Mouse (Mus musculus): ENCODE measurements around the gene Stpg4.
A peak's percentile ranks its signal among the peaks of the same experiment; 100 is the strongest.

The Stpg4 gene

DNA sequence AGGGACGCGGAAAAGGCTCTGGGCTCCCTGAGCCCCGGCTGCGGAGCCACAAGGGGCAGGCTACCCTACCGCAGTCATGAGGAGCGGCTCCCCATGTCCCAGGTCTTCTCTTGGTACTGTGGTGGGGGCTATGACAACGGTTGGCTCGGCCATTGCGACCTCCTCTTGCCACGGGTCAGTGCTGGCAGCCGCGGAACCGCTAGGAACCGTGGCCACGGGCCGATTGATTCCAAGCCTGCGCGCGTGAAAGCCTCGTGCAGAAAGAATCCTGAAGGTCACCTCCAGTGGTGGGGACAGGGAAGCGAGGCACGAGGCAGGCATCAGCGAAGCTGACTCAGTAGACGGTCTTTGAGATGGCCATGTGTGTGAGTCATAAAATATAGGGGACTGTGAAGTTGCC lies at the start of gene Stpg4:
TSS of gene Stpg4 (minus strand) at position 231 of the 400 bp plus-strand sequence.
- DNase-seq (ENCODE audit: low read depth) = no peak

DNA sequence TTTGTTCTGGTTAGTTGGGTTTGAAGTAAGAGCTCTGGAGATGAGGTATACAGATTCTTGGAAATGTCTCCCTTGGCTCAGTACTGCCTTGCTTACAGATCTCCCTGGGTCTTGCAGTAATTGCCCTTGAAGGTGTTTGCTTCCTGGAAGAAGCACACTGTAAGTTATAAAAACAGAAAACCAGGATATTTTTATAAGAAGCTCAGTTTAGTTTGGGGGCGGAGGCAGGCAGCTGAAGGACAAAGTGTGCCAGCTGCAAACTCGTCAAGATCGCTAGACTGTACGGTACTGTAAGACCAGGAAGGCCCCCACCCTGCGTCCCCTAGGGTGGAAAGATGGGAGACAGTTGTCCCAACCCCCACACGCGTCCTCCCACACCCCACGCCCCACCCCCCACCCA lies 47.8 kb upstream of the Stpg4 start:
- DNase-seq (ENCODE audit: low read depth) = no peak

DNA sequence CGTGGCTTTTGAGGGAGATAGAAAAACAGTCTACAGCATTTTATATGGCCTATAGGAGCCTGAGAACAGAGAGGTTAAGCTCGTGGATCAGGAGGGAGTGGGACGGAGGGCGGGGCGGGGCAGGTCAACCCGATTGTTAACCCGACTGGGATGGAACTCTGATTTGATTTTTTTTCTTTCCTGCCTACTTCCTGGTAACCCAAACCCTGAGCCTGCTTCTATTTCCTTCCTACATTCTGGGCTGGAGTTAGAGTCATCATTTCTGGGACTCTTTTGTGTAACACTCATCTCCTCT lies 46.9 kb upstream of the Stpg4 start:
- DNase-seq (ENCODE audit: low read depth) = no peak

DNA sequence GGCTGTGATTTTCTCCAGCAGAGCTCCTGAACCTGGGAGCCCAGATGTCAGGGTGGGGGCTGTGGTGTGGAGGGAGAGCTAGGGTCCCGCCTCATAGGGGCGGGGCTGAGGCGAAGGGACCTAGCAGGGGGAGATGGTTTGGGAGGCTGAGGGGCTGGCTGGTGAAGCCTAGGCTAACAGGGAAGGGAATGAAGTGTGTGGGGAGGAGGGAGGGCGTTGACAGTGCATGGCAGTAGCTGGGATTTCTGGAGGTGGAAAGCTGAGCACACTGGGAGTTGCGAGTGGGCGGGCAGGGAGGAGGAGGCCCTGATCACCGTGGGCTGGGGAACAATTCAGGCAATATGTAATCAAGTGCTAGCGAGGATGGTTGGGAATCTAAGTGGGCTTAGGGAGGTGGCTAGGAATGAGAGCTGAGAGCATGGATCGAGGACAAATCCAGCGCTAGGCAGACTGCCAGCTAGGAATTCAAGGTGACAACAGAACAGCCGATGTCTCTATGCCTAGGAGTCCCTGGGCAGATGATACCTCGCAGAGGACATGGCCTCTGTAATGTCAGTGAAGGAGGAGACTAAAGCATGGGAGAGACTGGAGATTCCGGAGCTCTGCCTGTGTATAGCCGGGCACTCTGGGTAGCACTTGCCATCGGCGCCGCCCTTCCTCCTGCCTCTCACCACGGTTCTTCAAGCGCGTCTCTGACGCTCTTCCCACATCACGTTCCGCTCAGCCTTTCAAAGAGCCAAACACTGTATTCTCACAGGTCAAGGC lies 46.4 kb upstream of the Stpg4 start:
- DNase-seq (ENCODE audit: low read depth) = peak; percentile 55

DNA sequence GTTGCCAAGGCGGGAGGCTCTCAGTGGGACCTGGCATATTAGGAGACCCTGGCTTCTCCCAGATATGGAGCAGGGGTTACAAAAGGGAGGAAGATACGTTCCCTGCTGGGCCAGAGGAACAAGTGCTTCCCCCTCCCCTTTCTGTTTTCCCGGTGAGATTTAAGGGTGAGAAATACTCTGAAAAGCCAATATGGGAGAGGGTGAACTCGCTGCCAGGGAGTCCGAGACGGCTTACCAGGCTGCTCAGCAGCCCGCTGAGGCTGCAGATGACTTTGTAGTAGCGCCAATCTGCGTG lies 45.8 kb upstream of the Stpg4 start:
- DNase-seq (ENCODE audit: low read depth) = peak; percentile 24

DNA sequence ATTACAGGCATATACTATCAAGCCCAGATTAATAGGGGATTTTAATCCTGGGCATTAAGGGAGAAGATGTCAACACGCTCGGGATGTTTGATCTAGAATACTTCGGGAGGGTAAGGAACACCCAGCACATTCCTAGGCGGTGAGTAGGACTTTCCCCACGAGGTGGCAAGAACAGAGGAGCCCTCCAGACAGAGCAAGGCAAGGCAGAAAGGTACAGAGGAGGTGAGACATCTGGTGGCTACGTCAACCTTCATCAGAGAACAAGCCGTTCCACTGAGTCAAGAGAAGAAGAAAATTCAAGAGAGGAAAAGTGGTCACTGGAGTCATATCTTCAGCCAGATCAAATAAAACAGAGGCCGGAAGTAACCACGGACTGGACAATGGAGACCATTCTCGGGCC lies 45.3 kb upstream of the Stpg4 start:
- DNase-seq (ENCODE audit: low read depth) = no peak

DNA sequence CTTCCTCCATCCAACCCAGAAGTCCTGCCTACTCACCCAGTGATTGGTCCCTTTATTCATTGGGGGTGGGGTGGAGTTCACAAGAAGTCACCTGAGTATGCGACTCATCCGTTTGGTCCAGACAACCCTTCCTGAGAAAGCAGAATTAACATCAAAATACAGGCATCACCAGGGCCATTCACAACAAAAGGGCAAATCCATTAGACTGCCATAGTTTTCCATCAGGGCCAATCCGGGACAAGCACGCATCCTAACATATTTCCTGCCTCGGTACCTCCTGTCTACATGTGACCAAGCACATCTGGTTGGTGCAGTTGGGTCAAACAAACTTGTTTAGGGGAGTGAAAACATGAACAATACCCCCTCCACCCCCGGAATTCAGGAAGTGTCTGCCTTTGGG lies 44.1 kb upstream of the Stpg4 start:
- DNase-seq (ENCODE audit: low read depth) = no peak

DNA sequence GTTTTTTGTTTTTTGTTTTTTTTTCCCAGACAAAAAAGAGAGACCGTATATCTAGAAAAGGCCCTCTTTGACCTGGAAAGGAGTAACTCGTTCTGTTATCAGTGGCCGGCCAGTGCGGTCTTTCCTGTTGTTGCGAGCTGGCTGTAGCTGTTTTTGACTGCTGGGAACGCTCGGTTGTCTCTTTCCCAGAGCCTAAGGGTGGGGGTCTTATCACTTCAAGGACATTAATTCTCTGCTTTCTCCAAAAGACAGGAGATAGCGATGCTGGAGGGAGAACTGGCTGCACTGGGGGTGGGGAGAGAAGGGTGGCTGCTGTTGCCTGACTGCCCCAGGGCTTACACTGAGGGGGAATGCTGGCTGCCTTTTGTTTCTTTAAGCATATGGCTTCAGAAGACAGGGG lies 43.3 kb upstream of the Stpg4 start:
- no peak for DNase-seq (ENCODE audit: low read depth)

DNA sequence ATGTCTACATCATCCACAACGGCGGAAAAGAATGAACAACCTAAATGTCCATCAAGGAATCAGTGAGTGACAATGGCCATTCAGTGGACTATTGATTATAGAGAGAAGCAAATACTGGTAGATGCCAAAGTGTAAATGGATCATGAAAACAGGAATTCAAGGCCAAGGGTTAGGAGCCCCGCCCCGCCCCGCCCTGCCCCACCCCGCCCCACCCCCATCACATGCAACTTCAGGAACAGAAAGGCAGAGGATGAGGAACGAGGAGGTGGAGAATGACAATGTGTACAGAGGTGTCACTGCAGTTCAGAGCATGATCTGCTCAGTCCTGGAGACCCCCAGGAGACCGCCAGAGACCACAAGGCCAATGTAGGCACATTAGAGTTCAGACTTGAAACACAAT lies 42.7 kb upstream of the Stpg4 start:
- no peak for DNase-seq (ENCODE audit: low read depth)

DNA sequence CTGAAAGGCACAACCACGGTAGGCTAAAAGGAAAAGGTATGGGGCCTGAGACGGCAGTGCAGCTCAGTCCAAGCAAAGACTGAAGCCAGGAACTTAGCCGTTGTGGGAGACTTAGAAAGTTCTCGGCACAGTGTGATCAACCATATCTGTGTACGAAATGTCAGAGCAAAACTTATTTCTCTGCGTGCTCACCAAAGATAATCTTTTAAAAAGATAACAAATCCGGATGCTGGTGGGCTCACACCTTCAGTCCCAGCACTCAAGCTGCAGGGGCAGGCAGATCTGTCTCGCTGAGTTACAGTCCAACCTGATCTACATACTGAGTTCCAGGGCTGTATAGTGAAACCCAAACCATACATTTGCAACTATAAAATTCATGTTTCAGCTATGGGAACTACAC lies 41.9 kb upstream of the Stpg4 start:
- DNase-seq (ENCODE audit: low read depth) = no peak

DNA sequence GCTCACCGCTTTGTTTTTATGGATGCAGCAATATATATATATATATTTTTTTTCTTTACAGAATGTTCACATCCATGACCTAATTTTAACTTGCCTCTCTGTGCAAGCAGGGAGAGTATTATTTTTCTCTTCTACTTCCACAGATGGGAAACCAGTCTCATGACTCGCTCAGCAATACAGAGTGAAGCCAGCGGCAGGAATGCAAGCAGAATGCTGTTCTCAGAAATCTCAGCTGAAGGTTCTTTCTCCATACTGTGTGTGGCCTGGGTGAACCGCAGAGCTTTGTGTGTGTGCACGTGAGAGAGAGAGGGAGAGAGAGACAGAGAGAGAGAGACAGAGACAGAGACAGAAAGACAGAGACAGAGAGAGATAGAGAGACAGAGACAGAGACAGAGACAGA lies 41.1 kb upstream of the Stpg4 start:
- DNase-seq (ENCODE audit: low read depth) = no peak

DNA sequence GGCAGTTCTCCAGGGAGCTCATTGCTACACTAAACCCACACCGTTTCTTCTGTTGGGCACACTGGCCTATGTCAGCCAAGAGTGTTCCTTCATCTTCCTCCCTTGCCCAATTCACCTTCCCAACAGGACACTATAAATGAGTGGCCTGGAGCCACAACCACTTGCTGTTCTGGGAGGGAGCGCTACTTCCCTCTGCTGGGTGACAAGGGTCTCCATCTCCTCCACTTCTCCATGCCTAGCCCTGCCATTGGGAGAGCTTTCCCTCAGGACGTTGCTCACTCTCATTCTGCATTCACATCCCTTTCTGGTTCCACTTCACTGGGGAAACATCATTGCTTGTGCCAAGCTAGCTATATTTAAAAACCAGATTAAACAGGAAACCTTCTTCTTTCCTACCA lies 34.0 kb upstream of the Stpg4 start:
- no peak for DNase-seq (ENCODE audit: low read depth)

DNA sequence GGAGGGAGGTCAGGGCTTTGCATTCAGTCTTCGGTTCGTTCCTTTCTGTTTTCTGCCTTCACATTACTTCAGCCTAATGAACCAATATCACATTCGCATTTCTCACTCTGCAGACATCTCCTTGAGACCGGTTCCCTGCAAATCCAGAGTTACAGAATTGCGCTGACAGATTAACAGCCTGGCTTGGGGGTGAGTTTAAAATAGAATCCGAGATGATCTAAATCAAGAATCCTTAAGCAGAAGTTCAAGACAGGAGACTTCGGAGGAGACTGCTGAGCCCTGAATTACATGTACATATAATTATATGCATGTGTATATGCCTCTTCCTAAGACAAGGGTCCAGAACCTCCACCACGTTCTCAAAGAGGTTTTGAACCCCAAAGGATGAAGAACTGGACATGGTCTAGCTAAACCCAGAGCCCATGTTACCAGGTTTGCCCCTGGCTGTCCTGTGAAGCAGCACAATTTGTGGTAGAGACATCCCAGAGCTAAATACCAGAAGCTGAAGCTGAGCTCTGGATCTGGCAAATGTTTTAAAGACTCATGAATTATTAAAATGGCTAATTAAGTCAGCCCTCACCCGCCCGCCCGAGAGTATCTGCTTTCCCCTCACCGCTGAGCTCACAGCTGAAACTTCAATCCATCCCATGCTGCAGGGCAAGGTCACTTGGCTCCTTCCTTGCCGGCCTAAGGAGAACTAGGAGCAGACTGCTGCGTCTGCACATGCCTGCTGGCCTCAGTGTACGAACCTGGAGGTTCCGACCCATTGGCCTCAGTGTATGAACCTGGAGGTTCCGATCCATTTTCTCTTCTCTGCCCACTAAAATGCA lies 33.3 kb upstream of the Stpg4 start:
- DNase-seq (ENCODE audit: low read depth) = no peak

DNA sequence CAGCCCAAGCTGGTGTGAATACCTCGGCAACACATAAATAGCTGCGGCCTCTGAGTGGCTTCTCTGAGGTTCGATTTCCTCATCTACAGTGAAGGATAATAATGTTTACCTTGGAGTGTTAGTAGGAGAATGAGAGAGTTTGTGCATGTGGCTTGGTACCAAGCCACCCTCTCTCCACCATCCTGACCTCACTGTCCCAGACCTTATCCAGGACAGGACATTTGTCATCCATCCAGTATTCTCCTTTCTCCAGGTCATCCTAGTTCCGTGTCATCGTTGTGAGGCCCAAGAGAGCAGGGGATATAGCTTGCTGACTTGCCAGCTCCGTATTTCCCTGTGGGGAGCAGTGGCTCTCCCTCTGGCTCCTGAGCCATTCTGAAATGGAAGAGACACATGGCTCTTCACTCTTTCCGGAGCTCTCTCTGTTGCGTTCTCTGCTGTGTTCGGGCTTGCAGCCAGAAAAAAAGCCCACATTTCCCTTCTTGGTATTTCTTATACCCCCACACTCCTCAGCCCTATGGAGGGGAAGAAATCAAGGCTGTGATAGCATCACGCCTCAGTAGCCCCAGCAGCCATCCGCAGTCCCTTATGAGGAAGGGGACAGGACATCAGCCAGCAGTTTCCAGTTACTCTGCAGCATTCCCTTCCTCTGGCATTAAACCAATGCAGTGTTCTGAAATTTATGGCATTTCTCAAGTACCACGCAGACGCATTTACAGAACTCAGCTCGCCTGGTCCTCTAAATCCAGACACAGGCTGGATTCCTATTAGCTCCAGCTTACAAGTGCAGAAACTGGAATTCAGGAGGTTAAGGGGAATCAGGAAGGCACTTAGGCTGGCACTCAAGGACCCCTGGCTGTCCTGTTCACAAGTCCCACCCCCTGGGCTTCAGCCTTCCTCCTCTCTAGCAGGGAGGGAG lies 32.5 kb upstream of the Stpg4 start:
- no peak for DNase-seq (ENCODE audit: low read depth)

DNA sequence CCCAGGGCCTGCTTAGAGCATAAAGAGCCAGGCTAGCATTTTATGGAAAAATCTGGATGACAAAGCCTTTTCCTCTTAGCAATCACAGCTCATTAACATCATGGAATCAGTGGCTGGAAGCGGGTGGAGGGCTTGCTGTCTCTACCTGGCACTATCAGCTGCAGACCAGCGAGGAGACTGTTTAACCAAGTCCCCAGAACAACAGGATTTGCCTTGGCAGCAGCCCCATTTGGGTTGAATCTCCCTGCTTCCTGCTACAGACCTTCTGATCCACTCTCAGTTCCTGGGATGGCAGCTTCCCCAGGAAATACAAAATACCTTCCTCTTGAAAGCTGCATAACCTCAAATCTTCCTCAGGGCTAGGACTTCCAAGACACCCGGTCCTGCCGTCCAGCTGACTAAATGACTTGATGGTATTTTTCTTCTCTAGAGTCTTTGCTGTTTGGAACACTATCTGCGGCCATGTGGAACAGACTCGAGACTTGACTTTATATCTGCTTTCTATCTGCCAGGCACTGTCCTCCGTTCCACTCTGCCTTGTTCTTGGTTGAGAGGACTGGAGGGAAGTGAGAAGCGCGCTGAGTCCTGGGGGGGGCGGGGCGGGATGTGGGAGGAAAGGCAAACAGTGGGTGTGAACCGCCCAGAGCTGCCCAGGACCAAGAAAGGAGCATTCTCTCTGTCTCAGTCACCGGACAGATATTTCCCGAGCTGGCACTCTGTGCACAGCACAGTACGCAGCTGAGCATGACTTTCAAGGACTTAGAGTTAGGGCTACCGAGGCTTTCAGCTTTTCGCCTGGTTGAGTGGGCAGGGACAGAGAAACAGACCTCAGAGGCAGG lies 31.6 kb upstream of the Stpg4 start:
- peak; percentile 39 for DNase-seq (ENCODE audit: low read depth)

DNA sequence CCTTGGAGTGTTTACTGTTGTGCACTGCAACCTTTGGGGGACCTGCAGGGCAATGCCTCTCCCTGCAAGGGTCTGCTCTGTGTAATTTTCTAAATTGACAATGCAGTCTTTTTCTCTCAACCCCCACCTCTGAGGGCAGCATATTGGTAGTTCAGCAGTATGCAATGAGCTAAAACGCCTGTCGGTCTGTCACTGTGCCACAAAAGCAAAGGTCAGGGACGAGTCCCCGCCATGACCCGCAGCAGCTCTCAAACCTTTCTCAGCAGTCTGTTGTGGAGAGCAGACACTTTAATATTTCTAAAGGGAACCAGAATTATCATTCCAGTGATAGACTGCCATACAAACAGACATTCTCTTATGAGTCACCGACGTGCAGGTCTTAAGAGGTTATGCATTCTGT lies 30.4 kb upstream of the Stpg4 start:
- DNase-seq (ENCODE audit: low read depth) = no peak

DNA sequence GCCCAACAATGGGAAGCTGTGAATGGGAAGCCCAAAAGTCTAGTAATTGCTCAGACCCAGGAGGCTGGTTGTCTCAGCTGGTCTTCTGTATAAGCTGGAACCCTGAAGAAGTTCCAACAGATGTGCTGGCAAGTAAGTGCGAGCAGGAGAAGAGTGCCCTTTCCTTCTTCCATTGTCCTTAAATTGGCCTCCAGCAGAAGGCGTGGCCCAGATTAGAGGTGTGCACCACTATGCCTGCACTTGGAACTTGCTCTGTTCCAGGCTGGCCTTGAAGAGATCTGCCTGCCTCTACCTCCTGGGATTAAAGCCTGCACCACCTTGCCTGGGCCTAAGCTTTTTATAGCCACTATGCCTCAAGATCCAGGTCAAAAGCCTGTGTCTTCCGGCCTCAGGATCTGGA lies 26.6 kb upstream of the Stpg4 start:
- no peak for DNase-seq (ENCODE audit: low read depth)

DNA sequence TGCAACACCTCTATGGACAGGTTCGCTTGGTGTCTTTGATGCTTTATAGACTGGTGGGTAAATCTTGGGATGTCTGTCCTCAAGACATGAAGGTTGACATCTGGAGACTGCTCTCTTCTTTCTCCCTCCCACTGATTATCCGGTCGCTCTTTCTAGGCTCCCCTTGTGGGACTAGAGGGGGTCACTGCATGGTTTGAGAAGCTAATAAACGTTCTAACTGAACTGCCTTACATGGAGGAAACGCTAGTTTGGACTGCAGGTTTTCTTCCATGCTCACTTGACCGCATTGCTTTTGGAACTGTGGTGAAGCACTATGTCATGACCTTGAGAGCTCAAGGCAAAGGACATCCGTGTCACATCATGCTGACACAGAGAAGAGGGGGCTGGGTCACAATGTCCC lies 25.8 kb upstream of the Stpg4 start:
- DNase-seq (ENCODE audit: low read depth) = no peak

DNA sequence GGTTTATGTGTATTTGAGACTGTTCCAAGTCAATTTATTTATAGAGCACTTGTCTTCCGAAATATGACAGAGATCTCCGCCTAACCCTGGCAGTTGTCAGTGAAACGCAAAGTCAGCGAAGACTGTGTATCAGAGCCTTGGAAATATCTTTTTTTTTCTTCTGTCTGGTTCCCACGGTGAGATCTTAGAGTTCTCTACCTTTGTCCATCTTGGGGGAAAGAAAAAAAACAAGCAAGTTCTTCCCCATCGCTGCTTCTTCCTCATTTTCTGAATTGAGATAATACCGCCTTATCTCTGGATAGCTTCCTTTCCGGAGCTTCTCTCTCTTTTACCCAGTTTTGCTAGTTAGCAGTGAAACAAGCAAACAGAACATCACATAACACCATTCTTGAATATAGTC lies 21.3 kb upstream of the Stpg4 start:
- DNase-seq (ENCODE audit: low read depth) = no peak

DNA sequence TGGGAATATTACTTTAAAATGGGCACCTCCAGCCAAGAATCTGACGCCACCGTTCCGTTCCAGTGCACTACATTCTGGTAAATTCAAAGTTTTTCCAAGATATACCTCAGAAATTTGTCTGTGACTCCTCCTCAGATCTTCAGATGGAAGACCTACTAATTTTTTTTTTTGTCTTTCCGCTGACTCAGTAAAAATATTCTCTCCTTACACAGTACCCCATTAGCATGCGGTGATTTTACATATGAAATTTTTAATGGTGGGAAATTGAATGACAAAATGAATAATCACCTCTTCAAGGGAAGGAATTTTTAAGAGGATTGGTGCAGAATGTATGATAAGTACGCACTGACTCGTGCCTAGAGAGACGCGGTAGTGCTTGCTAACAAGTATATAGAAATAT lies 20.8 kb upstream of the Stpg4 start:
- no peak for DNase-seq (ENCODE audit: low read depth)

DNA sequence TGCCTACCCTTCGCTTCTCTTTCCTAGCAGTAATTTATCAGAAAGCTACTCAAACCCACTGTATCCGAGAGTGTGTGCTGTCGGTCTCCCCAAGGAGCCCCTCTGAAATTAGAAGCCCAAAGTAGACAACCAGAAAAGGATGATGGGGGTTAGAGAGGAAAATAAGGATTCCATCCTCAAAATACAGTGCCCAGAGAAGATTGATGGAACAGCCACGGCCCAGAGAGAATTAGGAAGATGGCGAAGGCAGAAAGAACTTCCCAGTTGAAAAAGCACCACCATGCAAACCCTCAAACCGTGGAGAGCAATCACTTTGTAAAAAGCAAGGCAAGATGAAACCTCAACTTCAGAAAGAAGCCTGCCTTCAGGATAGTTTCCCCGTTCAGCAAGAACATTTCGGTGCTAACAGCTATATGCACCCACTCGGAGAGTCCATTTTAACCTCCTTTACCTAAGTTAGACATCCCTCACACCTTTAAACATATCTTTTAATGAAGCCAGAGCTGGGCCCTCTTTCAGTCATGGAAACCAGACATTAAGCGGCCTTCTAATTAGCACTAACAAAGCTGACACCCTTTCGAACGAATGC lies 20.2 kb upstream of the Stpg4 start:
- DNase-seq (ENCODE audit: low read depth) = no peak

Measured in induced T-regulatory cell, adult 2 months (primary cell).